Mouse (Mus musculus) spleen, adult 2 months (tissue): Measurements from ENCODE around the gene Pds5a. TPM values are rescaled to one million over a fixed set of nuclear protein-coding genes. Genes with fewer than 3 reads are reported as not detected.

Experiments
- DNase-seq, 2 experiments: peaks; one replicate each; pipeline versions ENCODE4 v3.0.0 to v3.0.0-alpha.2; 2012 to 2021; ENCODE audit warnings: low spot score in 2 of 2, low read depth in 1 of 2
- H3K27ac ChIP-seq: fragments of 200-500 bp; 2 replicates; pipeline ENCODE4 v1.5.1; 2012; ENCODE audit warnings: low read length, inconsistent platforms; ENCODE audit not compliant: insufficient read depth
- H3K27me3 ChIP-seq: fragments of 200-500 bp; 2 replicates; pipeline ENCODE4 v1.6.1; 2012; ENCODE audit warnings: mild to moderate bottlenecking, moderate library complexity, low read length, inconsistent platforms; ENCODE audit not compliant: control insufficient read depth, insufficient read depth
- H3K36me3 ChIP-seq: fragments of 200-500 bp; 2 replicates; pipeline ENCODE4 v1.6.1; 2012; ENCODE audit warnings: mild to moderate bottlenecking, low read length, inconsistent platforms; ENCODE audit not compliant: control insufficient read depth, insufficient read depth
- H3K4me1 ChIP-seq: fragments of 200-500 bp; 2 replicates; pipeline ENCODE4 v1.6.1; 2011; ENCODE audit warnings: inconsistent platforms; ENCODE audit not compliant: control insufficient read depth, insufficient read depth, insufficient read length
- H3K4me3 ChIP-seq: fragments of 200-500 bp; 2 replicates; pipeline ENCODE4 v1.5.1; 2011; ENCODE audit warnings: mild to moderate bottlenecking, inconsistent platforms; ENCODE audit not compliant: insufficient read depth, insufficient read length; ENCODE audit errors: extremely low read depth
- CTCF ChIP-seq: fragments of 200-500 bp; IDR thresholded peaks from 2 replicates; pipeline ENCODE4 v1.5.1; 2011; ENCODE audit warnings: mild to moderate bottlenecking, inconsistent platforms; ENCODE audit not compliant: insufficient read depth, insufficient read length, insufficient replicate concordance; ENCODE audit errors: extremely low read depth
- POLR2A ChIP-seq: fragments of 200-500 bp; IDR thresholded peaks from 2 replicates; pipeline ENCODE4 v1.6.1; 2011; ENCODE audit warnings: low read depth, low read length, inconsistent platforms
- WGBS: fragments of 180-500 bp; shearing (Covaris S2); methylation state at CpG from one replicate; pipeline ENCODE4 v1.1.7; 2018; 5-methylcytosine and 5-hydroxymethylcytosine counted together
- polyA plus RNA-seq: library from polyadenylated mRNA; depleted of rRNA; stranded (reverse); fragments of >200 nt; gene quantifications from 2 replicates; pipeline ENCODE4 v1.2.3, GENCODE M21; 2012; rRNA removed

The Pds5a gene
- 10.4 and 12.8 TPM in 2 replicates for polyA plus RNA-seq

DNA sequence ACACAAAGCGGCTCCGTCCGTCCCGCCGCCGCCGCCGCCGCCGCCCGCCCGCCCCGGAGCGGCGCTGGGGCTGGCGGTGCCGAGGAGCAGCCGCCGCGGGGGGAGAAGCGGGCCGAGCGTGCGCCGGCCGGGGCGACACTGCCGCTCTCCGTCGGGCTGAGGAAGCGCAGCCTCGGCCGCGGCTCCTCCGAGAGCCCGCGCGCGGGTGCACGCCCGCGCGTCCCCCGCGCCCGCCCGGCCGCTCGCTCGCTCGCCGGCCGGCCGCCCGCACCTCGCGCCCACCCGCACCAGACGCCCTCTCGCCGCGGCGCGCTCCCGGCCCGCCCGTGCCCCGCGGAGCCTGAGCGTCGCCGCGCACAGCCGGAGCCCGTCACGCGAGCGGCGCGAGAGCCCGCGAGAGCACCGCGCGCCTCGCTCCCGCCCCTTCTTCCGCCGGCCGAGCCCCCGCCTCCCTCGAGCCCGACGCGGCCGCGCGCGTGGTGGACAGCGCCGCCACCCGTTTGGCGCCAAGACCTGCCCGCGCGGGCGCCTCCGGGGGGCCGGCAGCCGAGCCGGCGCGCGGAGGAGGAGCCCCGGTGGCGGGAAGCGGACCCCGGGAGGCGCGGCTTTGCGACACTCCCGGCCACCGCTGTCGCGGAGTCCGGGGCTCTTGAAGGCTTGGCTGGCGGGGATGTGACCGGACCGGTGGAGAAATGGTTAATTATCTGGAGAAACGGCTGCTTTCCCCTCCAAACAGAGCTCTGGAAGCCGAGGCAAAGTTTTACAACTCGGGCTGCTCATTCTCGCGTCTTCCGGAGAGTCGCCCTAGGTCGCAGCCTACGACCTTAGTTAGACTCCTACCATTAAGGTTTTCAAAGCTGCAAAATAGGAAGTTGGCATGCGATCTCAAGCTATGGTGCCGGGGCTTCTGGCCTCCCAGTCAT lies at the start of gene Pds5a:
Pds5a (minus strand) TSS at position 438 of the 923 bp plus-strand sequence.
- H3K4me1 ChIP-seq, result peaks cover 6% of the 10 kb centered on the region
- peak within 1 kb of the TSS; percentile 69 for H3K4me3 ChIP-seq
- no peaks in the 10 kb centered on the region for H3K27me3 ChIP-seq
- WGBS, result under 1% methylated on average over 124 of the region's 140 CpGs
- DNase-seq, result peak; percentile 68 to 84
- no peak for TF ChIP-seq POLR2A
- peak; percentile 51; the same call in 1 of the 2 replicates for TF ChIP-seq CTCF
- 0 out of 2 replicates have a peak, but pooled peaks cover 2% of the 10 kb centered on the region for H3K36me3 ChIP-seq
- peak within 1 kb of the TSS; percentile 95 for H3K27ac ChIP-seq

DNA sequence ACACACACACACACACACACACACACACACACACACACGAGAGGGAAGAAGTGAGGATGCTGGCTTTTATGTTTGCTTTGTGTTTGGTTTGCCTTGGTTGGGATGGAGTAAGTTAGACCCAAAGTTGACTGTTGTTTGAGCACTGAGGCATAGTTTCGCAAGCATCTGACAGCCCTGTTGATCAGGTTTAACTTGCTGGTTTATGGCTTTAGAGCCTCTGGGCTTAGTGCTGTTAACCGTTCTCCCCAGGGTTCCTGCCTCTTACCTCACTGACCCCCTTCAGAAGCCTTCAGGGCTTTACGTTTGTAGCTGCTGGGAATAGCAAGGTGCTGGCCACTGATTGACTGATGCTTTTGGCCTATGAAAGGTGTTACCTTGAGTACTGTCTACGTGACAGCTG lies 48.8 kb upstream of the Pds5a start:
- no peak overlapping the region for H3K4me3 ChIP-seq
- 84% methylated on average over 5 of the region's 5 CpGs for WGBS
- H3K27me3 ChIP-seq, result no peaks in the 10 kb centered on the region
- H3K27ac ChIP-seq, result no peak overlapping the region
- no peak for TF ChIP-seq CTCF
- TF ChIP-seq POLR2A, result no peak
- peaks cover 4% of the 10 kb centered on the region; the same call in 1 of the 2 replicates for H3K4me1 ChIP-seq
- no peak for DNase-seq
- no peaks in the 10 kb centered on the region for H3K36me3 ChIP-seq

DNA sequence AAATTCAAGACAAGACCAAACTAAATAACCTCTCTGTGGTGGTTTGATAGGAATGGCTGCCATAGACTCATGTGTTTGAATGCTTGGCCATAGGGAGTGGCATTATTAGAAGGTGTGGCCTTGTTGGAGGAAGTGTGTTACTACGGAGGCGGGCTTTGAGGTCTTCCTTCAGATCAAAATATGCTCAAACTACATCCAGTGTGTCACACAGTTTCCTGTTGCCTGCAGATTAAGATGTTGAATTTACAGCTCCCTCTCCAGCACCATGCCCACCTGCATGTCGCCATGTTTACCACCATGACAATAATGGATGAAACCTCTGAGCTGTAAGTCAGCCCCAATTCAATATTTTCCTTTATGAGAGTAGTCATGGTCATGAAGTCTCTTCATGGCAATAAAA lies 41.3 kb upstream of the Pds5a start:
- H3K27me3 ChIP-seq, result no peaks in the 10 kb centered on the region
- H3K27ac ChIP-seq, result no peak overlapping the region
- no peaks in the 10 kb centered on the region for H3K36me3 ChIP-seq
- peaks cover 3% of the 10 kb centered on the region; the same call in 1 of the 2 replicates for H3K4me1 ChIP-seq
- H3K4me3 ChIP-seq, result no peak overlapping the region
- TF ChIP-seq CTCF (no peak), POLR2A (no peak)
- no peak for DNase-seq
- 52% methylated on average over 3 of the region's 3 CpGs for WGBS

DNA sequence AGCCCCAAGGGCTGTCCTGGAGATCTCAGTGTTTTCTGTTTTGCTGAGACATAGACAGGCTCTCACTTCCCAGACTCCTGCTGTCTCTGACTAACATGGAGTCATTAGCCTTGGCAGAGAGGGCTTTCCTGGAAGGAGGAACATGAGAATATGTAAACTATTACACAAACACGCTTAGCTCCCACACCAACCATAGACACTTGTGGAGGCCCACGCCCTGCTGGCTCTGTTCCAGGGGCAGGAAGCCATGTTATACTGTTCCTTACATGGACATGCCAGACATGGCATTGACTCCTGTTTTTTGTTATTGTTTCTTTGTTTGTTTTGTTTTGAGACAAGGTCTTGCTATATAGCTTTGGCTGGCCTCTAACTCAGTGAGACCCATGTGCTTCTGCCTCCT lies 37.5 kb upstream of the Pds5a start:
- DNase-seq, result no peak
- H3K4me1 ChIP-seq, result peaks cover 3% of the 10 kb centered on the region; the same call in 1 of the 2 replicates
- no peak overlapping the region for H3K4me3 ChIP-seq
- H3K36me3 ChIP-seq, result no peaks in the 10 kb centered on the region
- no peak overlapping the region for H3K27ac ChIP-seq
- no peak for TF ChIP-seq POLR2A
- TF ChIP-seq CTCF, result no peak
- no peaks in the 10 kb centered on the region for H3K27me3 ChIP-seq
- 88% methylated on average over 2 of the region's 2 CpGs for WGBS

DNA sequence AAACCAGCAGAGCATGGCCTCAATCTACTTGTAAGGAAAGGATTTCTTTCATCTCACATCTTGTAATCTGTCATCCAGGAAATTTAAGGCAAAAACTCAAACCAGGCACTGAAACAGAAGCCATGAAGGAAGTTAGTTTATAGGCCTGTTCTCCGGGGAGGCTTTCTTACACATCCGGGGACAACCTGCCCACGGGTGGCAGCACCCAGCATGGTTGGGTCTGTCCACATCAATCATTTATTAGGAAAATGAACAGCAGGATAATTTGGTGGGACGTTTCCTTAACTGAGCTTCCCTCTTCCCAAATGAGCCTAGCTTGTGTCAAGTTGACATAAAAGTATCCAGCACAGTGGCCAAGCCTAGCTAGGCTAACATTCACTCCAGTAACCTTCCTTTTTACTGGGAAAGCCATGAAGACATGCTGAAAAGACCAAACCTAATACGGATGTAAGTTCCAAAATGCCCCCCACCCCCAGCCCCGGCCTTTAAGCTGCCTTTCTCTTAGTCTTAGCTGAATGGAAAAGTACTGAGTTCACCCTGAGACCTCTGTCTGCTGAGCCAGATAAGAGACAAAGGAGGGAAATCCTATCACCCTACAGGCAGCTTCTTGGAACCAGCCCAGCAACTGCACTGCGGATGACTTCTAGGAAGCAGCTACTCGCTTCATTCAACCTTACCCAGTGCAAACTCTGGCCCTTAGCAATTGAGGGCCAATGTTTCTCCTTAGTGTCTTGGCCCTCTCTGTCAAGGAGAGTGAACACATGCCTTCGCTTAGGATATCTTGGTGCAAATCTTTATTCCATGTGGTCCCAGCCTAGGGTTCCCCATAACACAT lies 33.3 kb upstream of the Pds5a start:
- TF ChIP-seq POLR2A (no peak), CTCF (no peak)
- Histone ChIP-seq H3K4me1 (no peaks in the 10 kb centered on the region), H3K27ac (no peak overlapping the region), H3K27me3 (no peaks in the 10 kb centered on the region), H3K36me3 (no peaks in the 10 kb centered on the region), H3K4me3 (no peak overlapping the region)
- no peak for DNase-seq
- WGBS, result 52% methylated on average over 9 of the region's 9 CpGs

DNA sequence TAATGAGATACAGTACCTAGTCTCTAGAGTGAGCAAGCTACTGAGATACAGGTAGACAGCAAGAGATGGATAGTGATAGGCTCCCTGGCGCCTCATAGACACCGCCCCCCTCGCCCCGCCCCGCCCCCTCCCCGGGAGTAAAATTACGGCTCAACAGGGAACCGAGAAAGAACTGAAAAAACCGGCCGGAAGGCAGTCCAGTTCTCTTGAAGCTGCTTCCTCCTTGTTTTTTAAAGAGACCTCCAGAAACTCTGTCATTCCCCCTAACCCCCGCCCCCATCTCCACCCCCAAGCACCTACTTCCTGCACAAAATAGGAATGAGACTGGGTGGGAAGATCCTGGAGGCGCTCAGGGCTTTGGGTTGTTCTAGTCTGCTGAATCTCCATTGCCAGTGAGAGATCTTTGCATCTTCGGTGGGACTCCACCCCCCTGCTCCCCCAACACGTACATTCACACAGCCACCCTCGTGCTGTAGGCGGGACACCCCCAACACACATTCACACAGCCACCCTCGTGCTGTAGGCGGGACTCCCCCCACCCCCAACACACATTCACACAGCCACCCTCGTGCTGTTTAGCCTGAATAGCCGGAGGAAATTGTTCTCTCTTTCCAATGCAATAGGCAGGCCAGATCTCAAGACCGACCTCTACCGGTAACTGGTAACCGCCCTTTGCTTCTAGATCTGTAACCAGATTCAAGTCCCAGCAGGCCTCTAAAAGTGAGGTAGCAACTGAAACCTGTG lies 26.4 kb upstream of the Pds5a start:
- Histone ChIP-seq H3K4me3 (peak overlapping the region; percentile 49), H3K36me3 (no peaks in the 10 kb centered on the region), H3K27me3 (no peaks in the 10 kb centered on the region), H3K27ac (peak overlapping the region; percentile 91), H3K4me1 (peaks cover 5% of the 10 kb centered on the region; the same call in 1 of the 2 replicates)
- TF ChIP-seq CTCF, result peak; percentile 20; the same call in 1 of the 2 replicates
- TF ChIP-seq POLR2A, result no peak
- WGBS, result 1% methylated on average over 23 of the region's 23 CpGs
- DNase-seq, result peak; percentile 80 to 87
